Mouse (Mus musculus): ENCODE results near the gene Eef2. TPM values are rescaled to one million over a fixed set of nuclear protein-coding genes. Genes with fewer than 3 reads are reported as not detected.
"Not testable (repeated sequence)": the region's sequence is repeated elsewhere in the genome, so short reads cannot be mapped to it uniquely, and the experiment has no call there.

Gene Eef2
- polyA plus RNA-seq, 1 experiment = 1,295 TPM

DNA sequence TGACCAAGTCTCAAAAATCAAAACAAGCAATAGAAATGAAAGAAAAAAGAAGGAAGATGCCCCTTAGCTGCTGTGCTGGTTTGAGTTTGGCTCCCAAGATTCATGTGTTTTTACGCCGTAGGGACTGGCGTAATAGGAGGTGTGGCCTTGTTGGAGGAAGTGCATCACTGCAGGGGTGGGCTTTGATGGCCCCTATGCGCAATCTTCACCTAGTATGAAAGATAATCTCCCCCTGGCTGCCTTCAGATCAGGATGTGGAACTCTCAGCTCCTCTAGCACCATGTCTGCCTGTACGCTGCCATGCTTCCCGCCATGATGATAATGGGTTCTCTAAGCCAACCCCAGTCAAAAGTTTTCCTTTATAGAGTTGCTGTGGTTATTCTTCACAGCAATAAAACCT is 39.8 kb downstream of the Eef2 start:
- Histone ChIP-seq H3K9me3 (peaks cover 18% of the 10 kb centered on the region), H3K36me3 (replicated peaks; ENCODE audit: low read length) (no peaks in the 10 kb centered on the region), H3K4me3 (replicated peaks) (no peak overlapping the region), H3K27me3 (replicated peaks) (peaks cover 37% of the 10 kb centered on the region), H3K4me1 (peaks cover 17% of the 10 kb centered on the region)
- TF ChIP-seq GATA1 (IDR thresholded peaks at IDR 0.05; ENCODE audit: borderline replicate concordance, low read length) = no peak
- no peak for TF ChIP-seq FLI1 (IDR thresholded peaks at IDR 0.05; ENCODE audit: low read length)

DNA sequence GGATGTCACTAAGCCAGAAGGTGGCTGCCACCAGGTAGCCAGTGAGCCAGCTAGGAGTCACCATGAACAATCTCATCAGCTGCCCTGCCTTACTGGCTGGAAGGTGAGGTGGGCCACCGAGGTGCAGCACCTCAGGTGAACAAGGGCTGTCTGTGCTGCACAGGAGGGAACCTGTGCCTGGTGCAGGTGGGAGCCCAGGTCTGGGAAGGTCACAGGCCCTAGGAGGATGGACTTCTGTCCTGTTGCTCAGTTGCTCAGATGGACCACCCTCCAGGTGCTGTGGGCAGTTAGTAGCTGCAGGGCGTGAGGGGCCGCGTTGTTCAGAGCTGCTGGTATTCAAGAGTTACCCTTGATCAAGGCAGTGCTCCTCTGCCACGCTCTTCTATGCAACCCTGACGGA is 40.4 kb downstream of the Eef2 start:
- no peaks in the 10 kb centered on the region for H3K36me3 ChIP-seq (replicated peaks; ENCODE audit: low read length)
- H3K9me3 ChIP-seq = peaks cover 14% of the 10 kb centered on the region
- H3K27me3 ChIP-seq (replicated peaks) = peaks cover 33% of the 10 kb centered on the region
- TF ChIP-seq FLI1 (IDR thresholded peaks at IDR 0.05; ENCODE audit: low read length) = no peak
- TF ChIP-seq GATA1 (IDR thresholded peaks at IDR 0.05; ENCODE audit: borderline replicate concordance, low read length) = no peak
- H3K4me1 ChIP-seq = peaks cover 22% of the 10 kb centered on the region
- H3K4me3 ChIP-seq (replicated peaks) = no peak overlapping the region

DNA sequence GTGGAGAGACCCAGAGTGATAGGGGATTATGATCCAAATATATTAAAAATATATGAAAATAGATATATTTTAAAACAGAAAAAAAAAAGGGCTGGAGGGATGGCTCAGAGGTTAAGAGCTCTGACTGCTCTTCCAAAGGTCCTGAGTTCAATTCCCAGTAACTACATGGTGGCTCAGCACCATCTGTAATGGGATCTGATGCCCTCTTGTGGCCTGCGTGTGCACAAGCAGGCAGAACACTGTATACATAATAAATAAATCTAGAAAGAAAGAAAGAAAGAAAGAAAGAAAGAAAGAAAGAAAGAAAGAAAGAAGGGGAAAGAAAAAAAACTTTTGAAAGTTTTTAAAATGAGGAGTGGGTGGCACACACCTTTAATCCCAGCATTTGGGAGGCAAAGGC is 40.8 kb downstream of the Eef2 start:
- H3K9me3 ChIP-seq = peaks cover 11% of the 10 kb centered on the region
- H3K4me3 ChIP-seq (replicated peaks); H3K36me3 ChIP-seq (replicated peaks; ENCODE audit: low read length): not testable (repeated sequence)
- peaks cover 33% of the 10 kb centered on the region for H3K27me3 ChIP-seq (replicated peaks)
- H3K4me1 ChIP-seq = peaks cover 25% of the 10 kb centered on the region

DNA sequence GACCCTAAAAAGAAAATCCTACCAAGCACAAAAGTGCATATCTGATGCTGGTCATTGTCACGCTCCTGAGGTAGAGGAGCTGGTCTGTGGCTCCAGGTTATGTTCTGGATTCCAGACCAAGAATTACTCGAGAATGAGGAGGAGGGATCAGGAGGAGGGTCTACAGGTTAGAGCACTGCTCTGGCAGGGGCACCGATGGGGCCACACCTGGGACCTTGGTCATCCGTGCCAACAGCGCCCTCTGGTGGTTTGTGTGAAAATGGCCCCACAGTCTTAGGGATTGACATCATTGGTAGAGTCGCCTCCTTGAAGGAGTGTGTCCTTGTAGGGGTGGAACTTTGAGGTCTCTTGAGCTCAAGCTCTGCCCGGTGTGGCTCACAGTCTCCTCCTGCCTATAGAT is 41.5 kb downstream of the Eef2 start:
- TF ChIP-seq FLI1 (IDR thresholded peaks at IDR 0.05; ENCODE audit: low read length) (no peak), GATA1 (IDR thresholded peaks at IDR 0.05; ENCODE audit: borderline replicate concordance, low read length) (no peak)
- Histone ChIP-seq H3K9me3 (peaks cover 4% of the 10 kb centered on the region), H3K4me1 (peaks cover 18% of the 10 kb centered on the region), H3K27me3 (replicated peaks) (peaks cover 29% of the 10 kb centered on the region), H3K4me3 (replicated peaks) (no peak overlapping the region), H3K36me3 (replicated peaks; ENCODE audit: low read length) (no peaks in the 10 kb centered on the region)

DNA sequence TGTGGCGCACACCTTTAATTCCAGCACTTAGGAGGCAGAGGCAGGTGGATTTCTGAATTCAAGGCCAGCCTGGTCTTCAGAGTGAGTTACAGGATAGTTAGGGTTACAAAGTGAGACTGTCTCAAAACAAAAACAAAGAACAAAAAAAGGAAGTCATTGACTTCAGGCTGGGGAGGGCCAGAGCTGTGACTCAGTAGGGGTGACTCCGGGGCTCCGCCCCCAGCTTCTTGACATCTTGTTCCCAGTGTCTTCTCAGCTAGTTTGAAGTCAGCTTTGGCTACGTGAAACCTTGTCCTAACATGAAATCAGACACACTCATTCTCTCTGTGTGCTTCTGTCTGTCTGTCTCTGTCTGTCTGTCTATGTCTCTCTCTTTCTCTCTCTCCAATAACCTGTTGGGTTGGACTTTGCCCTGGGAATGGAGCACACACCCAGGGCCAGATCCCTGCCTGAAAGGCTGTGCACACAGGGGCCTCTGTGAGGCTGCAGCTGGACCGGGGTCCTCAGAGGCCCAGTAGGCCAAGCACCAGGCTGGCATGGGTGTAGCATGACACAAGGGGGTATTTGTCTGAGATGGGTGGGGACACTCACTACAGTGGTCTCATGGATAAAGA is 45.1 kb downstream of the Eef2 start:
- H3K4me1 ChIP-seq = peaks cover 15% of the 10 kb centered on the region

DNA sequence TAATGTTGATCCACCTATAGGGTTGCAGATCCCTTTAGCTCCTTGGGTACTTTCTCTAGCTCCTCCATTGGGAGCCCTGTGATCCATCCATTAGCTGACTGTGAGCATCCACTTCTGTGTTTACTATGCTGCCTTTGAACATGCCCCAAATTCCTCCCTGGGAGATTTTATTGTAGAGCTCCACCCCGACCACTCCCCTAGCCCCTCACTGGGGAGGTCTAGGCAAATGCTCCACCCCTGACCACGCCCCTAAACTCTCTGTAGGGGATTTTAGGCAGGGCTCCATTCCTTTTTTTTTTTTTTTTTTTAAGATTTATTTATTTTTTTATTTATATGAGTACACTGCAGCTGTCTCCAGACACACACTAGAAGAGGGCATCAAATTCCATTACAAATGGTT is 47.3 kb downstream of the Eef2 start:
- H3K4me1 ChIP-seq = peaks cover 10% of the 10 kb centered on the region
- H3K9me3 ChIP-seq; H3K4me3 ChIP-seq (replicated peaks); H3K36me3 ChIP-seq (replicated peaks; ENCODE audit: low read length): not testable (repeated sequence)
- H3K27me3 ChIP-seq (replicated peaks) = peaks cover 26% of the 10 kb centered on the region

More for the DNA sequence above, 45.1 kb downstream of the Eef2 start:
- Histone ChIP-seq H3K9me3 (no peaks in the 10 kb centered on the region), H3K4me3 (replicated peaks) (no peak overlapping the region), H3K36me3 (replicated peaks; ENCODE audit: low read length) (no peaks in the 10 kb centered on the region), H3K27me3 (replicated peaks) (peaks cover 20% of the 10 kb centered on the region)
- no peak for TF ChIP-seq FLI1 (IDR thresholded peaks at IDR 0.05; ENCODE audit: low read length)
- no peak for TF ChIP-seq GATA1 (IDR thresholded peaks at IDR 0.05; ENCODE audit: borderline replicate concordance, low read length)

DNA sequence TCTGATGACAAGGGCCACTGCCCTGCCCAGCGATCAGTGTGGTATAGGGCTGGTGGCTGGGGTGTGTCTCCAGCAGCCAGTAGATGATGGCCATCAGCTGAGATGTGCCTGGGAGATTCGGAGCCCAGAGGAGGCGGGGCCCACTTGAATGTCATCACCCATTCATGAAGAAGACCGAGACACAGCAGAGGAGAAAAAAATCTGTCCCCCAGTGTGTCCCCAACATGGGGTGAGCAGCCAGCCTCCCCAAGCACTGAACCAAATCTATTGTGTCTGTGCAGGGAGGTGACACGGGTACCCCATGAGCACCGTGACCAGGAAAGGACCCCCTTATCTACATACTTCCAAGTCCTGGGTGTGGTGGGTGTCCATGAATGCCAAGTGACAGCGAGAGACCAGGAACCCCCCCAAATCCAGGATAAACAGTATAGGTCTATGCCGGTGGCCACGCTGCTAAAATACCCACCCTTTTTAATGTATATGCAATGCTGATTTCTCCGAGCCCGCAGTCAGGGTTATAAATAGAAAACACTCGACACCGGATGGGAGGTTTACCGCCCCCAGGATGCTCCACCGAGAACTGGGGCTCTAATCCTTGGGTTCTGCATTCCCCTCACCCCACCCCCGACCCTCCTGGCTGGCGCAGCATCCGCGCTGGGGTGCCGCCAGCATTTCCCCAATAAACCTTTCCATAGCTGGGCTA is 53.5 kb downstream of the Eef2 start:
- H3K36me3 ChIP-seq (replicated peaks; ENCODE audit: low read length) = no peaks in the 10 kb centered on the region
- peaks cover 49% of the 10 kb centered on the region for H3K4me1 ChIP-seq
- TF ChIP-seq GATA1 (IDR thresholded peaks at IDR 0.05; ENCODE audit: borderline replicate concordance, low read length) (no peak), FLI1 (IDR thresholded peaks at IDR 0.05; ENCODE audit: low read length) (no peak)
- peaks cover 49% of the 10 kb centered on the region for H3K27me3 ChIP-seq (replicated peaks)
- H3K9me3 ChIP-seq = no peaks in the 10 kb centered on the region
- H3K4me3 ChIP-seq (replicated peaks) = no peak overlapping the region

DNA sequence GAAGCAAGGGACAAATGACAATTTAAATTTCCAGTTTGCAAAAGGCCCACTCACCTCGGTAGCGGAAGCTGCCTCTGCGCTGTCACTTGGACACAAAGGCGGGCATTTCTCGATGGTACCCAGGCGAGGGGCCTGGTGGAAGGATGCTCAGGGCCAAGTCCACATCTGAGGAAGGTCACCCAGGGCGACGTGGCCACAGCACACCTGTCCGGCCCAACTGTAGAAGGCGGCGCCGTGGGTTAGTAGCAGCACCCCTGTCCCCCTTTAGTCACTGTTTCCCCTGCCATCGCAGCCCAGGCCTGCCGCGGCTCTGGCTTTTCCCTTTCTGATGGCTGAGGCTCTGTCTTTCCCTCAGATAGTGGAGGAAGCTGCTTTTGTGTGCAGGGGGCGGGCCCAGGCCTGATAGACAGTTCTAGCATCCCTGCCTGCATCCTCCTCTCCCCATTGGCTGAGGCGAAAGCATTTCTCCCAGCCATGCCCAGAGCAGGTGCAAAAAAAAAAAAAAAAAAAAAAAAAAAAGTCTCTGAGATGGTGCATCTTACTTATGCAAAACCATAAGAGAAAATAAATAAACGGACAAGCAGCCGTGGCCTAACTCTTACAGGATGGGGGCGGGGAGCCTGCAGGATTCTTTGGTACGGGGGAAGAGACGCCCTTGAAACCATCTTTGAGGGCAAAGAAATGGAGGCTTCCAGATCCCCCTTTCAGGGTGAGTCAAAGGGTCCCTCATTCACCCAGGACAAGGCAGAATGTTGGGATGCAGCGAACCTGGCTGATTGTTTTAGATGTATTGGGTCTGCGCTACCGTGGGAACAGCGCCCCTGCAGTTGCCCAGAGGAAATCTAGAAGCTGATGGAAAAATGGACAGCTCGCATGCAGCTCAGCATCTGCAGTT is 54.3 kb downstream of the Eef2 start, which contains the start of gene Atcay:
Atcay (minus strand) TSS at position 396 of the 895 bp plus-strand sequence.
- peak within 1 kb of the TSS; percentile 78 for H3K4me3 ChIP-seq (replicated peaks)
- TF ChIP-seq GATA1 (IDR thresholded peaks at IDR 0.05; ENCODE audit: borderline replicate concordance, low read length) (no peak), FLI1 (IDR thresholded peaks at IDR 0.05; ENCODE audit: low read length) (no peak)
- H3K36me3 ChIP-seq (replicated peaks; ENCODE audit: low read length) = no peaks in the 10 kb centered on the region
- H3K4me1 ChIP-seq = peaks cover 49% of the 10 kb centered on the region
- H3K27me3 ChIP-seq (replicated peaks) = peaks cover 56% of the 10 kb centered on the region
- no peaks in the 10 kb centered on the region for H3K9me3 ChIP-seq

DNA sequence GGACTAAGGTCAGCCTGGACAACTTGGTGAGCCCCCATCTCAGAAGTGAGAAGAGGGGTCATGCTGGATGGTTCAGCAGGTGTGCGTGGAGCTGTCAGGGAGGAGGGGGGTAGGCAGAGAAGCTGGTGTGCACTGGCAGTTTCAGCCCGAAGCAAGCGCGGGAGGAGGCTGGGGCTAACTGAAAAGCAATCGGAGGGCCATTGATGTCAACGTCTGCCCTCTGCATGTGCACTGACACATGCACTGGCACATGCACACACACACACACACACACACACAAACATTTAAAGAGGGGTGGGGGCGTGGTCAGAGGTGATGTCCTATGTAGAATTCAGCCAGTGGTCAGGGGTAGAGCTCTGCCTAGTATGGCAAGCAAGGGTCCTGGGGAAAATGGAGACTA is 55.0 kb downstream of the Eef2 start:
- Histone ChIP-seq H3K4me3 (replicated peaks) (peak overlapping the region; percentile 56), H3K36me3 (replicated peaks; ENCODE audit: low read length) (no peaks in the 10 kb centered on the region), H3K27me3 (replicated peaks) (peaks cover 62% of the 10 kb centered on the region), H3K4me1 (peaks cover 49% of the 10 kb centered on the region), H3K9me3 (no peaks in the 10 kb centered on the region)
- TF ChIP-seq FLI1 (IDR thresholded peaks at IDR 0.05; ENCODE audit: low read length) (no peak), GATA1 (IDR thresholded peaks at IDR 0.05; ENCODE audit: borderline replicate concordance, low read length) (no peak)

Other genes with a start within 250 kb of the Eef2 start
- 29.3 and 96.0 TPM in 2 replicates for gene Gadd45b, start 246.6 kb upstream of the Eef2 start, polyA plus RNA-seq (2012; ENCODE audit: insufficient read depth, low replicate concordance)
- 0.41 and 1.1 TPM in 2 replicates for gene Gng7, start 161.7 kb upstream of the Eef2 start, polyA plus RNA-seq (2012; ENCODE audit: insufficient read depth, low replicate concordance)
- gene Diras1, start 151.0 kb upstream of the Eef2 start, polyA plus RNA-seq (2012; ENCODE audit: insufficient read depth, low replicate concordance) = 0.06 TPM in 1 of 2 replicates, not detected in the other
- gene Slc39a3, start 139.2 kb upstream of the Eef2 start, polyA plus RNA-seq (2012; ENCODE audit: insufficient read depth, low replicate concordance) = 1.9 and 7.5 TPM in 2 replicates
- 262 and 632 TPM in 2 replicates for gene Sgta, start 116.5 kb upstream of the Eef2 start, polyA plus RNA-seq (2012; ENCODE audit: insufficient read depth, low replicate concordance)
- gene Thop1, start 106.6 kb upstream of the Eef2 start, polyA plus RNA-seq (2012; ENCODE audit: insufficient read depth, low replicate concordance) = 62.3 and 65.0 TPM in 2 replicates
- gene Creb3l3, start 77.8 kb upstream of the Eef2 start, polyA plus RNA-seq (2012; ENCODE audit: insufficient read depth, low replicate concordance) = not detected in 2 replicates
- 407 and 1,114 TPM in 2 replicates for gene Map2k2, start 70.7 kb upstream of the Eef2 start, polyA plus RNA-seq (2012; ENCODE audit: insufficient read depth, low replicate concordance)
- gene Zbtb7a, start 41.4 kb upstream of the Eef2 start, polyA plus RNA-seq (2012; ENCODE audit: insufficient read depth, low replicate concordance) = 100.0 and 136 TPM in 2 replicates
- gene Pias4, start 8.7 kb upstream of the Eef2 start, polyA plus RNA-seq (2012; ENCODE audit: insufficient read depth, low replicate concordance) = 95.2 and 184 TPM in 2 replicates
- gene Dapk3, start 6.4 kb downstream of the Eef2 start, polyA plus RNA-seq (2012; ENCODE audit: insufficient read depth, low replicate concordance) = 168 TPM in 2 replicates
- not detected in 2 replicates for gene 4930442H23Rik, start 7.2 kb downstream of the Eef2 start, polyA plus RNA-seq (2012; ENCODE audit: insufficient read depth, low replicate concordance)
- not detected in 2 replicates for gene Nmrk2, start 25.4 kb downstream of the Eef2 start, polyA plus RNA-seq (2012; ENCODE audit: insufficient read depth, low replicate concordance)
- gene Atcay, start 54.2 kb downstream of the Eef2 start, polyA plus RNA-seq (2012; ENCODE audit: insufficient read depth, low replicate concordance) = not detected in 2 replicates
- gene Zfr2, start 56.5 kb downstream of the Eef2 start, polyA plus RNA-seq (2012; ENCODE audit: insufficient read depth, low replicate concordance) = 1.4 TPM in 1 of 2 replicates, not detected in the other
- gene Matk, start 76.3 kb downstream of the Eef2 start, polyA plus RNA-seq (2012; ENCODE audit: insufficient read depth, low replicate concordance) = 6.2 and 21.4 TPM in 2 replicates
- gene Mrpl54, start 90.3 kb downstream of the Eef2 start, polyA plus RNA-seq (2012; ENCODE audit: insufficient read depth, low replicate concordance) = 458 and 769 TPM in 2 replicates
- gene Apba3, start 90.3 kb downstream of the Eef2 start, polyA plus RNA-seq (2012; ENCODE audit: insufficient read depth, low replicate concordance) = 93.1 and 154 TPM in 2 replicates
- gene Tjp3, start 115.0 kb downstream of the Eef2 start, polyA plus RNA-seq (2012; ENCODE audit: insufficient read depth, low replicate concordance) = 4.6 and 5.5 TPM in 2 replicates
- 124 and 136 TPM in 2 replicates for gene Pip5k1c, start 116.3 kb downstream of the Eef2 start, polyA plus RNA-seq (2012; ENCODE audit: insufficient read depth, low replicate concordance)
- 76.5 and 78.5 TPM in 2 replicates for gene Cactin, start 144.5 kb downstream of the Eef2 start, polyA plus RNA-seq (2012; ENCODE audit: insufficient read depth, low replicate concordance)
- gene Tbxa2r, start 152.1 kb downstream of the Eef2 start, polyA plus RNA-seq (2012; ENCODE audit: insufficient read depth, low replicate concordance) = 87.5 and 153 TPM in 2 replicates
- gene Gipc3, start 166.6 kb downstream of the Eef2 start, polyA plus RNA-seq (2012; ENCODE audit: insufficient read depth, low replicate concordance) = 2.9 and 11.0 TPM in 2 replicates
- gene Hmg20b, start 173.8 kb downstream of the Eef2 start, polyA plus RNA-seq (2012; ENCODE audit: insufficient read depth, low replicate concordance) = 302 and 601 TPM in 2 replicates
- 20.2 and 44.1 TPM in 2 replicates for gene Mfsd12, start 180.9 kb downstream of the Eef2 start, polyA plus RNA-seq (2012; ENCODE audit: insufficient read depth, low replicate concordance)
- 30.6 and 109 TPM in 2 replicates for gene 4930404N11Rik, start 189.2 kb downstream of the Eef2 start, polyA plus RNA-seq (2012; ENCODE audit: insufficient read depth, low replicate concordance)
- gene Fzr1, start 201.9 kb downstream of the Eef2 start, polyA plus RNA-seq (2012; ENCODE audit: insufficient read depth, low replicate concordance) = 71.2 and 72.9 TPM in 2 replicates
- gene Dohh, start 207.8 kb downstream of the Eef2 start, polyA plus RNA-seq (2012; ENCODE audit: insufficient read depth, low replicate concordance) = 80.4 and 114 TPM in 2 replicates
- gene Gm48551, start 207.8 kb downstream of the Eef2 start, polyA plus RNA-seq (2012; ENCODE audit: insufficient read depth, low replicate concordance) = 0.89 TPM in 1 of 2 replicates, not detected in the other
- 8.4 TPM in 1 of 2 replicates, not detected in the other for gene Gm48552, start 212.4 kb downstream of the Eef2 start, polyA plus RNA-seq (2012; ENCODE audit: insufficient read depth, low replicate concordance)
- gene Smim24, start 216.4 kb downstream of the Eef2 start, polyA plus RNA-seq (2012; ENCODE audit: insufficient read depth, low replicate concordance) = 4.4 TPM in 1 of 2 replicates, not detected in the other